Mouse (Mus musculus) small intestine, adult 2 months (tissue): ENCODE data around the gene Cyb561.

Experiments
- CTCF ChIP-seq: fragments of 200-500 bp; IDR thresholded peaks from 2 replicates; pipeline ENCODE4 v1.5.1; 2012; ENCODE audit warnings: low read depth, mild to moderate bottlenecking, control low read depth, inconsistent platforms, low read length, moderate library complexity, mixed read lengths; ENCODE audit not compliant: insufficient replicate concordance, insufficient read length; ENCODE audit errors: extremely low read depth
- POLR2A ChIP-seq: fragments of 200-500 bp; IDR thresholded peaks from 2 replicates; pipeline ENCODE4 v1.6.1; 2012; ENCODE audit warnings: low read depth, mild to moderate bottlenecking, control low read depth, inconsistent platforms, low read length, moderate library complexity

DNA sequence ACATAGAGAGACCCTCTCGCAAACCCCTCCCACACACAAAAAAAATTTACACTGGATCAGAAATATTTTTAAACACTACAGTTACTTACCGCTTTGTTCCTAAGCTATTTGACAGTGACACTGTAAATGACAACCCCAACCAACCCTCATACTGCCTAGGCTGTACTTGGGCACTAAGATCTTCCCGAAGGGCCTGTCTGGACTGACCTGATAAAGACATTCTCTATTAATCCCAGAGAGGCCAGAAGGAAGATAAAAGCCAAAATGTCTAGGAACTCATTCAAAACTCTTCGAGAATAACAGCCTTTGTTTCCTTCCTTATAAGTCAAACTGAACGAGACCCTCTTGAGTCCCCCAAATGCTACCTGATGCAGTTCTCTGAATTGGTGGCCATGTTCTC, 31.9 kb downstream of the Cyb561 start:
- TF ChIP-seq POLR2A (no peak), CTCF (no peak)
